Mouse (Mus musculus) adrenal gland, adult 2 months (tissue): Measurements from ENCODE around the gene Prkag1. TPM values are rescaled to one million over a fixed set of nuclear protein-coding genes. Genes with fewer than 3 reads are reported as not detected.

Source experiments
- DNase-seq: peaks from one replicate; pipeline ENCODE4 v3.0.0; 2021
- polyA plus RNA-seq: library from polyadenylated mRNA; depleted of rRNA; stranded (reverse); fragments of >200 nt; gene quantifications from 2 replicates; pipeline ENCODE4 v1.2.3, GENCODE M21; 2012
- total RNA-seq, 2 experiments: library from RNA; stranded (reverse); gene quantifications; 2 replicates each; pipeline ENCODE4 v1.2.3; 2021

Prkag1 gene
- total and polyA plus RNA-seq, 3 experiments: 54.9 to 79.8 (median 77.1) TPM

DNA sequence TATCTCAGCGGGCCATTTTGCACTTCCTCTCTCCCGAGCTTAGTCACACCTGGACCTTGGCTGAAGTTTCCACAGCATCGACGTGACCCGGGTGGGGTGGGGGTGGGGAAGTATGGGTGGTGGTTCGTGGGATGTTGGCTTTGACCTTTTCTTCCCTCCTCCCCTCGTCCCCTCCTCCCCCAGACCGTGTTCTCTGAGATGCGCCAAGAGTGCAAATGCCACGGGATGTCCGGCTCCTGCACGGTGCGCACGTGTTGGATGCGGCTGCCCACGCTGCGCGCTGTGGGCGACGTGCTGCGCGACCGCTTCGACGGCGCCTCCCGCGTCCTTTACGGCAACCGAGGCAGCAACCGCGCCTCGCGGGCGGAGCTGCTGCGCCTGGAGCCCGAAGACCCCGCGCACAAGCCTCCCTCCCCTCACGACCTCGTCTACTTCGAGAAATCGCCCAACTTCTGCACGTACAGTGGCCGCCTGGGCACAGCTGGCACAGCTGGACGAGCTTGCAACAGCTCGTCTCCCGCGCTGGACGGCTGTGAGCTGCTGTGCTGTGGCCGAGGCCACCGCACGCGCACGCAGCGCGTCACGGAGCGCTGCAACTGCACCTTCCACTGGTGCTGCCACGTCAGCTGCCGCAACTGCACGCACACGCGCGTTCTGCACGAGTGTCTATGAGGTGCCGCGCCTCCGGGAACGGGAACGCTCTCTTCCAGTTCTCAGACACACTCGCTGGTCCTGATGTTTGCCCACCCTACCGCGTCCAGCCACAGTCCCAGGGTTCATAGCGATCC is 38.9 kb downstream of the Prkag1 start:
- no peak for DNase-seq

- no peak for DNase-seq
Observed at GRCm38 (mm10) chr15:98791771-98792170, 39.5 kb downstream of the Prkag1 start.

- DNase-seq: no peak
Observed at GRCm38 (mm10) chr15:98791221-98791620, 40.1 kb downstream of the Prkag1 start.

DNA sequence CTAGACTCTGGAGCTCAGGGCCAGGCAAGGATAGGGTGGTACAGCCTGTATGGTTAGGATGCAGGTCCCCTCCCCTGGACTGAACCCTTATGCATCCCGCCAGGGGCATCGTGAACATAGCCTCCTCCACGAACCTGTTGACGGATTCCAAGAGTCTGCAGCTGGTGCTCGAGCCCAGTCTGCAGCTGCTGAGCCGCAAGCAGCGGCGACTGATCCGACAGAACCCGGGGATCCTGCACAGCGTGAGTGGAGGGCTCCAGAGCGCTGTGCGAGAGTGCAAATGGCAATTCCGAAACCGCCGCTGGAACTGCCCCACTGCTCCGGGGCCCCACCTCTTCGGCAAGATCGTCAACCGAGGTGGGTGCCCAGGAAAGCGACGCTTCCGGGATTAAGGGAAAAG is 40.6 kb downstream of the Prkag1 start:
- no peak for DNase-seq

DNA sequence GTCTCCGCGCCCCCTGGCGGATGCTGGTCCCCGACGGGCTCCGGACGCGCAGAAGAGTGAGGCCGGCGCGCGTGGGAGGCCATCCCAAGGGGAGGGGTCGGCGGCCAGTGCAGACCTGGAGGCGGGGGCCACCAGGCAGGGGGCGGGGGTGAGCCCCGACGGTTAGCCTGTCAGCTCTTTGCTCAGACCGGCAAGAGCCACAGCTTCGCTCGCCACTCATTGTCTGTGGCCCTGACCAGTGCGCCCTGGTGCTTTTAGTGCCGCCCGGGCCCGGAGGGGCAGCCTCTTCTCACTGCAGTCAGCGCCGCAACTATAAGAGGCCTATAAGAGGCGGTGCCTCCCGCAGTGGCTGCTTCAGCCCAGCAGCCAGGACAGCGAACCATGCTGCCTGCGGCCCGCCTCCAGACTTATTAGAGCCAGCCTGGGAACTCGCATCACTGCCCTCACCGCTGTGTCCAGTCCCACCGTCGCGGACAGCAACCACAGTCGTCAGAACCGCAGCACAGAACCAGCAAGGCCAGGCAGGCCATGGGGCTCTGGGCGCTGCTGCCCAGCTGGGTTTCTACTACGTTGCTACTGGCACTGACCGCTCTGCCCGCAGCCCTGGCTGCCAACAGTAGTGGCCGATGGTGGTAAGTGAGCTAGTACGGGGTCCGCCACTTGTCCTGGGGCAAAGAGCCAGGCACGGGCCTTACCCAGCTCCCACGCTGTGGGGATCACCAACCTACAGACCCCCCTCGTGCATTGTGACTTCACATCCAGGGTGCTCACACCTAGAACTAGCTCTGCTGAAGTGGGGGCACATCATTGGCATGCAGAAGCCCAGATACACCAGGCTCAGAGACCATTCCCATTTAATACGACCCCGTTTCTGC is 41.4 kb downstream of the Prkag1 start, which contains the start of gene Wnt1:
Wnt1 (plus strand) TSS at position 197 of the 875 bp plus-strand sequence.
- DNase-seq: peak; percentile 68

- DNase-seq: peak; percentile 39
Observed at GRCm38 (mm10) chr15:98788972-98789660, 42.2 kb downstream of the Prkag1 start.

- DNase-seq: no peak
Observed at GRCm38 (mm10) chr15:98787930-98788329, 43.4 kb downstream of the Prkag1 start.

GRCm38 (mm10) chr15:98785744-98786143 is 45.6 kb downstream of the Prkag1 start:
- DNase-seq: no peak

DNA sequence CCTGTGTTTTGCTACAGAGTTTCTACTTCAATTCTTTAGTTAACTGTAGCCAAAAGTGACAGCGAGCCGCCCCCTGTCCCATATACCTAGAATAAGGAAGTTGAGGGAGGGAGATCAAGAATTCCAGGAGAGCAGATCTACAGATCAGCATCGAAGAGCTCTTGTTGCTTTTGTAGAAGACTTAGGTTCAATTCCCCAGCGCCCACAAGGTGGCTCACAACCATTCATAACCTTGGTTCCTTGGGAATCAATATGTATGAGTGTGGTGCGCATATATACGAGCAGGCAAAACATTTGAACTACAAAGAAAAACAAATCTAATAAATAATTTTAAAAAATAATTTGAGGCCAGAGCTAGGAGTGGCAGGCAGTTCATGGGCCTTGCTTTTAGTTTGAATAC is 50.2 kb downstream of the Prkag1 start:
- DNase-seq: no peak

DNA sequence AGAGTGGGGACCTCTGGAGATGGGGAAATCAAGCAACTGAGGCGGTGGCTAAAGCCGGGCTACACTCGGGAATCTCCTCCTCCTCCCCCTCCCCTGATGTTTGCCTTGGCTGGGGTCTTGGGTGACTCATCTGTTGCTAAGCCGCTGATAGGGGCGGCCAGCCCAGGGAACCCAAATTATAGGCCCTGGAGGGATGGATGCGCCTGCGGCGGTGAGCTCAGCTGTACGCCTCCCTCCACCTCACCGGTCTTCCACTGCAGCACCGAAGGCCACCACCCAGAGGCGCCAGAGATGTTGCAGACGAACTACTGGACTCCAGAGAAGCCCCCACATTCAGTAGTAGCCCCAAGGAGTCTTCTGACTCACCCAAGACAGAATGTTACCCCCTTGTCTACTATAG is 50.7 kb downstream of the Prkag1 start:
- DNase-seq: peak; percentile 30

GRCm38 (mm10) chr15:98780075-98780474 is 51.2 kb downstream of the Prkag1 start:
- DNase-seq: peak; percentile 44

GRCm38 (mm10) chr15:98778806-98779205 is 52.5 kb downstream of the Prkag1 start:
- no peak for DNase-seq

DNA sequence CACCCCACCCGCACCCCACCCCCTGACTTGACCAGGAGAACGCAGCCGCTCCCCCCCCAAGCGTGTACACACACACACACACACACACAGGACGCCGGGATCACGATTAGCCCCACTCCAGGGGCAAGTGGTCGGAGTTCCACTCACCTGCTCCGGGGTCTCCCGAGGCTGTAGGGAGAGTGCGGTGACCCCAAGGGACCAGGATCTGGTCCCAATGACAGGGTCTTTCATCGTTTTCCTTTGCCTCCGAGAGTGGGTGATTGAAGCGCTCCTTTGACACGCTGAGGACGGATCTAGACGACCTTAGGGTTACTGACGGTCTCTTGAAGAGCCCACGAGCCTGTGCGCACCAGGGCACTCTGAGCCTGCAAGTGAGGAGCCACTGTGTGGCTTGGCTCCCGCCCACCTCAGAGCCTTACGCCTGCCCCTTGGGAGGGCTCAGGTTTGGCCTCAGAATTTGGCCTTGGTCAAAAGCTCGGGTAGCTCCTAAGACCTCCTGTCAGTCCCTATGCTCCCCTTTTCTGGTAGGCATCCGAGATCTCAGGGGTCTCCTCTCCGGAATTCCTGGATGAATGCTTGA is 53.0 kb downstream of the Prkag1 start:
- no peak for DNase-seq

DNA sequence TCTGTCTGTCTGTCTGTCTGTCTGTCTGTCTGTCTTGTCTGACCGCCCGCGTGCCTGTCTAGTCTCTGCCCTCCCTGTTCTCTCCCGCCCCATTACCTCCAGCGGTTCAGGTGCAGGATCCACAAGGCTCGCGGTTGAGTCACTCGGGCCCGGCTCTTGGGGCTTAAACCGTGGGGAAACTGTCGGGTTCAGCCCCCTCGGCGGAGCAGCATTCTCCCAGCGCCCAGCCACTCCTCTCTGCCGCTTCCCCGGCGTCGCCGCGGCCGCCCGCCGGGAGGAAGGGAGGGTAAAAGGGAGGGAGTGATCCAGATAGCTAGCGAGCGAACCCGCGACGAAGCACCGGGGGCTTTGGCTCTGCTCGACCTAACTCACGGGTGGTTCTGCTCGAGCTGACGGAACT is 53.6 kb downstream of the Prkag1 start, which contains the start of gene Wnt10b:
Wnt10b (minus strand) TSS at position 389 of the 400 bp plus-strand sequence.
- peak; percentile 31 for DNase-seq

- no peak for DNase-seq
Observed at GRCm38 (mm10) chr15:98777005-98777616, 54.2 kb downstream of the Prkag1 start.

DNA sequence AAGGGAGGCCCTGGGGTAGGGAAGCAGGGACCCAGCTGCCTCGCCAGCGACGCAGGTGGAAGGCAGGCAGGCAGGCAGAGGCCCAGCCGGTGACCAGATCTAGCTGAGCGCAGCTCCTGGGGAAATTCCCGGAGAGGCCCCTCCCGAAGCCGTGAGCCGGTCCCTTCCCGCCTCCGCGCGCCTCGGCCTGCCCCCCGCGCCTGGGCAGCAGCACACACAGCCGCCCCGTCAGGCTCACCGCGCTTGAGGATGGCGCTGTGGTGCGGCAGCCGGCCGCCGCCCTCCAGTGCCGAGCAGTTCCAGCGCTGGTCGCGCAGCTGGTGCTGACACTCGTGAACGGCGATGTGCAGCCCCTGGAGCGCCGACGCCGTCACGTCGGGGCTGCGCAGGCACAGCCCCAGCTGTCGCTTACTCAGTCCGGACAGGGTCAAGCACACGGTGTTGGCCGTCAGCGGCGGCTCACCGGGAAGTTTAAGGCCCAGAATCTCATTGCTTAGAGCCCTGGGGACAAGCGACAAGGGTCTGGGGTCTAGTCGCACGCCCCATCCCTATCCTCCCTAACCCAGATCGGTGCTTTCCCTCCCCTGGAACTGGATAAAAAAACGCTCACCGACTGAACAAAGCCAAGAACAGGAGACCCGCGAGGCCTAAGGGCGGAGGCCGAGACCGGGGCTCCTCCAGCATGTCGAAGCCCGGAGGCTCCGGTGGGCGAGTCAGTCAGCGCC is 54.9 kb downstream of the Prkag1 start:
- DNase-seq: peak; percentile 54

- DNase-seq: no peak
Observed at GRCm38 (mm10) chr15:98775533-98775932, 55.8 kb downstream of the Prkag1 start.

- no peak for DNase-seq
Observed at GRCm38 (mm10) chr15:98774096-98774495, 57.2 kb downstream of the Prkag1 start.

- DNase-seq: peak; percentile 43
Observed at GRCm38 (mm10) chr15:98772511-98773211, 58.7 kb downstream of the Prkag1 start.

DNA sequence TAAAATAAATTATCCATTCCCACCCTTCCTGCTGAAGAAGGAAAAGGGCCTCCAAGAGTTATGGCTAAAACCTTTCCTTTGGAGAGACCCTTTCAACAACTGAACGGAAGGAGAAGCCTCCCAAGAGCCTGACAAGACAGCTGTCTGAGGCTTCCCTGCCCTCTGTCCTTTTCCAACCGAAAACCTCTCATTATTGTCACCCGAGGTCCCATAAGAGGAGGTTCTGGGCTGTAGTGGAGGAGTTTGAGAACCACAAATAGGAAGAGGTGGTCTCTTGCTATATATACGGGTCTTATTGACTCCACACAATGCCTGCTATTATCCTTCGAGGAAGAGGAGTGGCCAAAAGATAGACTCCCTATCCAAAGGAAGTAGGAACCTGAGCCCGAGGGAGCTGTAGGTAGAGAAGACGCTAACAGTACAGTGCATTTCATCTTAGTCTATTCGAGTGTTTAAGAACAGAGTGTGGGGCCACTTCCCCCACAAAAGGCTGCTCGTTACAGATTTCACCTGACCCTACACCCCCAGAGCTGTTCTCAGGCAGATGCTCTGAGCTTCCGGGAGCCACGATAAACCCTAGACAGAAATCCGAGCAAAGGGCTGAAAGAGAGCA is 59.4 kb downstream of the Prkag1 start:
- DNase-seq: no peak
